8 mouse cellular contexts compared by ENCODE assay signal in the genomic region with DNA sequence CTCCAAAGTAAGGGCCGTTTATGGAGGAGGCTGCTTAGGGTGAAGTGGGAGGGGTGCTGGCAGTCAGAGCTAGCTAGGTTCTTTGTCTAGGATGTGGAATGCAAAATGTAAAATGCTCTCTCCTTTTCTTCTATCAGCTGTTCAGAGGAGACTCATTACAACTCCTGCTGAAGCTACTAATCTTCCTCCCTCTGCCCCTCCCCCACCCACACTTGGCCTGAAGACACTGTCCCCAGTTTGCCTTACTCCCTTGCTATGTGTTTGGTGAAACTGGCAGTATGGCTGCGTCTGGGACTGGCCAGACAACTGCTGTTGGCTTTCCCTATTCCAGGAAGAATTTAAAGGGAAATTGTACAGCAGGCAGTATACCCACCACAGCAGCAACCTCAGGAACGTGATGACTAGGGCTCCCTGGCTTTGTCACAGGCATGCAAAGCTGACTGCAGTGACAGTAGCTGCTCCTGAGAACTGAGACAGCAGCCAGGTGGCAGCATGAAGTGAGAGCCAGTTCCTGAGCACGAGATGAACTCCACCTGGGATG. TPM values are rescaled to one million over a fixed set of nuclear protein-coding genes. Genes with fewer than 3 reads are reported as not detected.
DNase-seq lines count a peak whose midpoint lies in the region; ATAC-seq and TF ChIP-seq lines count a peak whose summit lies in the region.

No protein-coding gene starts in this region.

- H3K4me3 ChIP-seq in intestine, postnatal 0 days (ENCODE audit: low read depth, low read length), result no peak overlapping the region
- no peak overlapping the region for H3K4me3 ChIP-seq in intestine, embryonic 15.5 days (replicated peaks)
- H3K4me3 ChIP-seq in liver, embryonic 12.5 days, result no peak overlapping the region

- no peaks in the 10 kb centered on the region for H3K4me1 ChIP-seq in intestine, postnatal 0 days (replicated peaks; ENCODE audit: control insufficient read depth, insufficient read depth, low read length)
- peaks cover 6% of the 10 kb centered on the region for H3K4me1 ChIP-seq in intestine, embryonic 15.5 days (replicated peaks)
- H3K4me1 ChIP-seq in liver, embryonic 12.5 days, result 0 out of 2 replicates have a peak, but pooled peaks cover 15% of the 10 kb centered on the region

- H3K27ac ChIP-seq in intestine, postnatal 0 days (ENCODE audit: low read depth, low read length), result no peak overlapping the region
- H3K27ac ChIP-seq in intestine, embryonic 15.5 days, result no peak overlapping the region
- no peak overlapping the region for H3K27ac ChIP-seq in liver, embryonic 12.5 days

- no peak for ATAC-seq in intestine, postnatal 0 days
- ATAC-seq in intestine, embryonic 15.5 days, result no peak
- no peak for ATAC-seq in liver, embryonic 12.5 days

- WGBS in intestine, postnatal 0 days, result 56% methylated on average over 4 of the region's 4 CpGs
- 46% methylated on average over 4 of the region's 4 CpGs for WGBS in intestine, embryonic 15.5 days
- 68% methylated on average over 4 of the region's 4 CpGs for WGBS in liver, embryonic 12.5 days (ENCODE audit: insufficient replicate concordance)

- H3K36me3 ChIP-seq in intestine, postnatal 0 days (ENCODE audit: control insufficient read depth, insufficient read depth), result peaks cover 20% of the 10 kb centered on the region
- H3K36me3 ChIP-seq in intestine, embryonic 15.5 days, result peaks cover 4% of the 10 kb centered on the region; the same call in 1 of the 2 replicates
- H3K36me3 ChIP-seq in liver, embryonic 12.5 days, result peaks cover 17% of the 10 kb centered on the region; the same call in 1 of the 2 replicates

- no peaks in the 10 kb centered on the region for H3K9me3 ChIP-seq in intestine, postnatal 0 days (ENCODE audit: control insufficient read depth)
- H3K9me3 ChIP-seq in intestine, embryonic 15.5 days, result no peaks in the 10 kb centered on the region
- no peaks in the 10 kb centered on the region for H3K9me3 ChIP-seq in liver, embryonic 12.5 days (replicated peaks)

- H3K27me3 ChIP-seq in intestine, postnatal 0 days (replicated peaks; ENCODE audit: control insufficient read depth, insufficient read depth, low read length), result no peaks in the 10 kb centered on the region
- H3K27me3 ChIP-seq in intestine, embryonic 15.5 days (replicated peaks), result no peaks in the 10 kb centered on the region
- no peaks in the 10 kb centered on the region for H3K27me3 ChIP-seq in liver, embryonic 12.5 days (replicated peaks)

- H3K9ac ChIP-seq in intestine, postnatal 0 days (ENCODE audit: low read depth, low read length), result no peak overlapping the region
- H3K9ac ChIP-seq in intestine, embryonic 15.5 days, result no peak overlapping the region
- no peak overlapping the region for H3K9ac ChIP-seq in liver, embryonic 12.5 days

- peak; percentile 74 for DNase-seq in ZHBTc4 (ENCODE audit: low read depth, low spot score)
- peak; percentile 65 to 68 for DNase-seq in cerebellum, postnatal 36 days
- DNase-seq in mesoderm, embryonic 11.5 days (ENCODE audit: low read depth, low spot score), result peak; percentile 18
- DNase-seq in spleen, postnatal 36 days (ENCODE audit: low spot score in 2 of 2), result no peak
- no peak for DNase-seq in thymus, adult 18-20 months

- H3K4me2 ChIP-seq in intestine, postnatal 0 days (replicated peaks; ENCODE audit: low read depth), result 0 out of 2 replicates have a peak overlapping the region, but pooled peaks have one; percentile 7
- H3K4me2 ChIP-seq in intestine, embryonic 15.5 days (replicated peaks), result no peak overlapping the region
- H3K4me2 ChIP-seq in liver, embryonic 12.5 days, result no peak overlapping the region

- TF ChIP-seq CTCF in intestine, postnatal 0 days (IDR thresholded peaks at IDR 0.05; ENCODE audit: low read depth), result no peak

RNA-seq across cellular contexts. Expression of gene Gpr21, which starts 0.9 kb away (rescaled TPM):
- 0.29 and 0.39 TPM in 2 replicates for polyA plus RNA-seq in intestine, postnatal 0 days (2015; fragmentation: Nextera tagmentation; extraction: Ambion mirVana)
- polyA plus RNA-seq in intestine, embryonic 15.5 days (2015; fragmentation: Nextera tagmentation; extraction: Ambion mirVana), result 0.92 and 1.8 TPM in 2 replicates
- 0.26 and 0.28 TPM in 2 replicates for polyA plus RNA-seq in liver, embryonic 12.5 days (2016; fragmentation: Nextera tagmentation; extraction: Ambion mirVana)

Comparison
In these comparisons a context has a peak if more than half of its experiments do, and no peak if none do; other contexts are left out.
1. DNase-seq: peak in ZHBTc4 (single experiment), cerebellum, postnatal 36 days (2 of 2) and mesoderm, embryonic 11.5 days (single experiment); none in spleen, postnatal 36 days (0 of 2) and thymus, adult 18-20 months (0 of 2).